ENCODE assay signal across 18 mouse cellular contexts in the genomic region with DNA sequence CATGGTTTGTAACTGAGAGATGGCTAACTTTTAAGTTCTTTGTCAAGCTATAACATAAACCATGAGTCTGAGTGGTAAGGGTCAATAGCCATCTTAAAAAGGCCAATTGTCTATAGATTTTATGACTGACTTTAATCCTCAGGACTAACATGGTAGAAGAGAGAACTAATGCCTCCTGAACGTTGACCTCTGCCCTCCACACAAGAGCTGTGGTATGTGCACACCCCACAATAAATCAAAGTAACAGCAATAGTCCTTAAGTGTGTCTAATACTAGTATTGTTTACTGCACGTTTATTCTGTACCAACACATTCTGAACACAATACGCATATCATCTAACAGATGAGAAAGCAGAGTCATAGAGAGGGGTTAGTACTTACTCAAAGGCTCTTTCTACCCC.
"Had no signal": no experiment of that assay in that cellular context is flagged by ENCODE, and none has a peak within 500 bp of the region (broad histone marks: within the 10 kb centered on the region; RNA-seq: fewer than 3 reads in every experiment).

No protein-coding gene starts in this region.

- H3K27ac ChIP-seq: kidney, embryonic 15.5 days; left cerebral cortex, adult 2 months; liver, embryonic 13.5 days; macrophage; midbrain, embryonic 12.5 days; midbrain, embryonic 15.5 days; stomach, embryonic 15.5 days had no signal

- H3K4me3 ChIP-seq: kidney, embryonic 15.5 days; left cerebral cortex, adult 2 months; liver, embryonic 13.5 days; midbrain, embryonic 12.5 days; midbrain, embryonic 15.5 days; stomach, embryonic 15.5 days had no signal

- DNase-seq: kidney, adult 8-10 months; kidney, postnatal 10 days; kidney, postnatal 36 days; layer of hippocampus, postnatal 36 days; liver, embryonic 13.5 days; lung, embryonic 14.5 days; retina, postnatal 1 day; right cerebral cortex, postnatal 25 days; spleen, adult 18-20 months; thymus, postnatal 25 days had no signal

- H3K9ac ChIP-seq: kidney, embryonic 15.5 days; liver, embryonic 13.5 days; lung, embryonic 14.5 days; midbrain, embryonic 12.5 days; midbrain, embryonic 15.5 days; stomach, embryonic 15.5 days had no signal

- H3K9me3 ChIP-seq: kidney, embryonic 15.5 days; liver, embryonic 13.5 days; midbrain, embryonic 12.5 days; midbrain, embryonic 15.5 days; stomach, embryonic 15.5 days had no signal

- H3K4me2 ChIP-seq: kidney, embryonic 15.5 days; liver, embryonic 13.5 days; lung, embryonic 14.5 days; midbrain, embryonic 12.5 days; midbrain, embryonic 15.5 days; stomach, embryonic 15.5 days had no signal

- H3K36me3 ChIP-seq: kidney, embryonic 15.5 days; liver, embryonic 13.5 days; midbrain, embryonic 12.5 days; midbrain, embryonic 15.5 days; stomach, embryonic 15.5 days had no signal

- ATAC-seq: intestine, postnatal 0 days; lung, postnatal 0 days; midbrain, embryonic 15.5 days had no signal

- H3K27me3 ChIP-seq: kidney, embryonic 15.5 days; liver, embryonic 13.5 days; midbrain, embryonic 15.5 days; stomach, embryonic 15.5 days had no signal

- H3K4me1 ChIP-seq: kidney, embryonic 15.5 days; liver, embryonic 13.5 days; midbrain, embryonic 12.5 days; midbrain, embryonic 15.5 days; stomach, embryonic 15.5 days had no signal
